Mouse (Mus musculus) lung, embryonic 14.5 days (tissue): ENCODE data around the gene Lect2. TPM values are rescaled to one million over a fixed set of nuclear protein-coding genes. Genes with fewer than 3 reads are reported as not detected.

Experiments
- ATAC-seq: fragments of 200-750 bp; cut with Nextera tagmentation; 2 replicates; pipeline ENCODE4 v1.8.0; 2017; ENCODE audit warnings: mild to moderate bottlenecking, moderate TSS enrichment, moderate library complexity; ENCODE audit not compliant: insufficient read depth
- DNase-seq: peaks from one replicate; pipeline ENCODE4 v3.0.0-alpha.2; 2015
- H3K27ac ChIP-seq: fragments of 300-500 bp; sonication (generic); 2 replicates; pipeline ENCODE4 v1.5.1; 2014; ENCODE audit warnings: low read depth, mild to moderate bottlenecking, moderate library complexity
- H3K27me3 ChIP-seq: fragments of 300-500 bp; sonication (generic); 2 replicates; pipeline ENCODE4 v1.6.1; 2014; ENCODE audit warnings: low read length, control low read depth; ENCODE audit not compliant: insufficient read depth
- H3K36me3 ChIP-seq: fragments of 300-500 bp; sonication (generic); 2 replicates; pipeline ENCODE4 v1.6.1; 2014; ENCODE audit warnings: control low read depth; ENCODE audit not compliant: insufficient read depth
- H3K4me1 ChIP-seq: fragments of 300-500 bp; sonication (generic); 2 replicates; pipeline ENCODE4 v1.6.1; 2014; ENCODE audit warnings: antibody characterized with exemption, control low read depth; ENCODE audit not compliant: insufficient read depth
- H3K4me2 ChIP-seq: fragments of 300-500 bp; sonication (generic); 2 replicates; pipeline ENCODE4 v1.6.1; 2014; ENCODE audit warnings: mild to moderate bottlenecking
- H3K4me3 ChIP-seq: fragments of 300-500 bp; sonication (generic); 2 replicates; pipeline ENCODE4 v1.5.1; 2014; ENCODE audit warnings: low read depth, low read length
- H3K9ac ChIP-seq: fragments of 300-500 bp; sonication (generic); 2 replicates; pipeline ENCODE4 v1.6.1; 2014
- H3K9me3 ChIP-seq: fragments of 300-500 bp; sonication (generic); 2 replicates; pipeline ENCODE4 v1.6.1; 2016; ENCODE audit warnings: low read depth, low read length, control low read depth
- CTCF ChIP-seq: IDR thresholded peaks from 2 replicates; pipeline ENCODE4 v1.5.1; 2016; ENCODE audit warnings: antibody characterized with exemption, low read depth
- WGBS: fragments of 180-500 bp; shearing (Covaris S2); extraction: QIAGEN DNeasy Blood & Tissue Kit; methylation state at CpG from one replicate; pipeline ENCODE4 v1.1.7; 2014; 5-methylcytosine and 5-hydroxymethylcytosine counted together
- polyA plus RNA-seq: library from polyadenylated mRNA; unstranded; fragments of >200 nt; fragmentation: Nextera tagmentation; extraction: Ambion mirVana; gene quantifications from 2 replicates; pipeline ENCODE4 v1.2.1, GENCODE M21; 2014

Gene Lect2
- polyA plus RNA-seq, 1 experiment from 2014 or later = not detected

- Histone ChIP-seq H3K27ac (no peak overlapping the region), H3K9me3 (no peaks in the 10 kb centered on the region), H3K4me2 (no peak overlapping the region), H3K4me1 (no peaks in the 10 kb centered on the region), H3K9ac (no peak overlapping the region), H3K36me3 (no peaks in the 10 kb centered on the region), H3K4me3 (no peak overlapping the region), H3K27me3 (no peaks in the 10 kb centered on the region)
- ATAC-seq (no peak), DNase-seq (peak; percentile 7)
- no peak for TF ChIP-seq CTCF
Observed at GRCm38 (mm10) chr13:56513595-56513994, 34.7 kb downstream of the Lect2 start.

GRCm38 (mm10) chr13:56509796-56510195 lies 38.5 kb downstream of the Lect2 start:
- Histone ChIP-seq H3K9me3 (no peaks in the 10 kb centered on the region), H3K9ac (no peak overlapping the region), H3K4me1 (no peaks in the 10 kb centered on the region), H3K36me3 (no peaks in the 10 kb centered on the region), H3K4me3 (no peak overlapping the region), H3K27me3 (no peaks in the 10 kb centered on the region), H3K4me2 (no peak overlapping the region), H3K27ac (no peak overlapping the region)
- no peak for ATAC-seq
- WGBS = 75% methylated on average over 2 of the region's 2 CpGs
- no peak for TF ChIP-seq CTCF
- no peak for DNase-seq

GRCm38 (mm10) chr13:56506871-56507496 lies 41.3 kb downstream of the Lect2 start:
- no peaks in the 10 kb centered on the region for H3K9me3 ChIP-seq
- no peaks in the 10 kb centered on the region for H3K27me3 ChIP-seq
- WGBS = 61% methylated on average over 6 of the region's 6 CpGs
- no peak overlapping the region for H3K9ac ChIP-seq
- no peak overlapping the region for H3K4me3 ChIP-seq
- DNase-seq (no peak), ATAC-seq (no peak)
- no peak overlapping the region for H3K27ac ChIP-seq
- TF ChIP-seq CTCF = no peak
- H3K36me3 ChIP-seq = no peaks in the 10 kb centered on the region
- H3K4me1 ChIP-seq = no peaks in the 10 kb centered on the region
- no peak overlapping the region for H3K4me2 ChIP-seq

- no peak overlapping the region for H3K4me2 ChIP-seq
- no peak for ATAC-seq
- H3K36me3 ChIP-seq = no peaks in the 10 kb centered on the region
- WGBS = 62% methylated on average over 6 of the region's 6 CpGs
- no peaks in the 10 kb centered on the region for H3K9me3 ChIP-seq
- H3K4me1 ChIP-seq = no peaks in the 10 kb centered on the region
- DNase-seq = no peak
- no peaks in the 10 kb centered on the region for H3K27me3 ChIP-seq
- TF ChIP-seq CTCF = no peak
- H3K9ac ChIP-seq = no peak overlapping the region
- no peak overlapping the region for H3K27ac ChIP-seq
- H3K4me3 ChIP-seq = no peak overlapping the region
Observed at GRCm38 (mm10) chr13:56501866-56502420, 46.4 kb downstream of the Lect2 start.

GRCm38 (mm10) chr13:56500636-56501035 lies 47.7 kb downstream of the Lect2 start:
- ATAC-seq = no peak
- no peak for DNase-seq
- WGBS = 66% methylated on average over 8 of the region's 8 CpGs

GRCm38 (mm10) chr13:56500132-56500531 lies 48.2 kb downstream of the Lect2 start:
- H3K36me3 ChIP-seq = no peaks in the 10 kb centered on the region
- WGBS = 55% methylated on average over 3 of the region's 3 CpGs
- no peak overlapping the region for H3K4me3 ChIP-seq
- TF ChIP-seq CTCF = peak; percentile 59
- no peak overlapping the region for H3K9ac ChIP-seq
- no peaks in the 10 kb centered on the region for H3K9me3 ChIP-seq
- DNase-seq (peak; percentile 60), ATAC-seq (no peak)
- no peak overlapping the region for H3K4me2 ChIP-seq
- no peak overlapping the region for H3K27ac ChIP-seq
- no peaks in the 10 kb centered on the region for H3K27me3 ChIP-seq
- H3K4me1 ChIP-seq = no peaks in the 10 kb centered on the region

More at GRCm38 (mm10) chr13:56500636-56501035, 47.7 kb downstream of the Lect2 start:
- Histone ChIP-seq H3K4me3 (no peak overlapping the region), H3K4me1 (no peaks in the 10 kb centered on the region), H3K4me2 (no peak overlapping the region), H3K9ac (no peak overlapping the region), H3K9me3 (no peaks in the 10 kb centered on the region), H3K27ac (no peak overlapping the region), H3K27me3 (no peaks in the 10 kb centered on the region), H3K36me3 (no peaks in the 10 kb centered on the region)
- TF ChIP-seq CTCF = no peak

GRCm38 (mm10) chr13:56494440-56494839 lies 53.9 kb downstream of the Lect2 start:
- H3K36me3 ChIP-seq = no peaks in the 10 kb centered on the region
- H3K9me3 ChIP-seq = no peaks in the 10 kb centered on the region
- no peak overlapping the region for H3K27ac ChIP-seq
- H3K9ac ChIP-seq = no peak overlapping the region
- ATAC-seq (no peak), DNase-seq (no peak)
- TF ChIP-seq CTCF = no peak
- H3K4me2 ChIP-seq = no peak overlapping the region
- H3K4me1 ChIP-seq = no peaks in the 10 kb centered on the region
- 69% methylated on average over 3 of the region's 3 CpGs for WGBS
- H3K27me3 ChIP-seq = no peaks in the 10 kb centered on the region
- no peak overlapping the region for H3K4me3 ChIP-seq

Other genes with a start within 250 kb of the Lect2 start
- not detected in 2 replicates for gene Gm3045, start 121.9 kb downstream of the Lect2 start, polyA plus RNA-seq
- 0.19 and 0.22 TPM in 2 replicates for gene Slc25a48, start 110.1 kb downstream of the Lect2 start, polyA plus RNA-seq
- gene Il9, start 66.3 kb downstream of the Lect2 start, polyA plus RNA-seq = not detected in 2 replicates
- 1.7 and 2.2 TPM in 2 replicates for gene Fbxl21, start 26.0 kb downstream of the Lect2 start, polyA plus RNA-seq
- gene Tgfbi, start 61.0 kb upstream of the Lect2 start, polyA plus RNA-seq = 165 and 171 TPM in 2 replicates
- gene Smad5, start 154.5 kb upstream of the Lect2 start, polyA plus RNA-seq = 59.2 and 62.0 TPM in 2 replicates
- 4.6 and 5.0 TPM in 2 replicates for gene Gm45623, start 205.3 kb upstream of the Lect2 start, polyA plus RNA-seq